Mouse (Mus musculus): Measurements from ENCODE around the gene Mcts2. TPM values are rescaled to one million over a fixed set of nuclear protein-coding genes. Genes with fewer than 3 reads are reported as not detected.

The Mcts2 gene
- polyA plus RNA-seq, 1 experiment: 27.0 TPM

DNA sequence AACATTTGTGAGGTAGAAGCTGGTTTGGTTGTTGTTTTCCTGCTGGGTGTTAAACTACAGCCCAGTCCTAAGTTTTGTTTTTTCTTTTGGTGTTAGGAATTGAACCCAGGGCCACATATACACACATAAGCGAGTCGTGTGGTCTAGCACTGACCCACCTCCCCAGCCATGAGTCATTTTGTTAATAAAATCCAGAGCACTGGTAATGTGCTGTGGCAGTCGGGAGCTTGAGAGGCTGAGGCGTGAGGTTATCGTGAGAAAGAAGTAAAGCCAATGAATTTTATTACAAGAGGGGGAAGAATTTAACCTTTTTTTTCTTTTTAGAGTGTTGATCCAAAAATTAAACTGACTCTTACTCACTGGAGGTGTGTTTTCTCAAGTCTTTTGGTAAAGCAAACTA lies 3.7 kb upstream of the Mcts2 start:
- H3K27me3 ChIP-seq (ENCODE audit: control insufficient read depth, insufficient read depth, insufficient read length): no peaks in the 10 kb centered on the region
- peaks cover 30% of the 10 kb centered on the region for H3K79me2 ChIP-seq (ENCODE audit: control insufficient read depth, insufficient read depth)
- peak overlapping the region; percentile 62 for H3K4me2 ChIP-seq (ENCODE audit: low read depth)
- peaks cover 78% of the 10 kb centered on the region for H3K36me3 ChIP-seq (ENCODE audit: control insufficient read depth, insufficient read depth)
- H3K4me3 ChIP-seq: no peak overlapping the region
- TF ChIP-seq POLR2A (IDR thresholded peaks at IDR 0.05; ENCODE audit: insufficient read length, low read depth): no peak
- no peak for TF ChIP-seq TCF12 (IDR thresholded peaks at IDR 0.05; ENCODE audit: insufficient read depth, poor library complexity, severe bottlenecking)
- no peak for TF ChIP-seq POLR2AphosphoS2 (IDR thresholded peaks at IDR 0.05; ENCODE audit: insufficient read length, low read depth)
- TF ChIP-seq MAX (IDR thresholded peaks at IDR 0.05; ENCODE audit: low read depth): no peak
- no peak for TF ChIP-seq REST (IDR thresholded peaks at IDR 0.05; ENCODE audit: insufficient read depth, insufficient read length)
- no peak for TF ChIP-seq MYOG (IDR thresholded peaks at IDR 0.05; ENCODE audit: control insufficient read depth in 1 of 3, insufficient read depth in 1 of 3, insufficient read length in 2 of 3, low read depth in 2 of 3)
- TF ChIP-seq MYOD1 (IDR thresholded peaks at IDR 0.05; ENCODE audit: control insufficient read depth in 1 of 3, insufficient read length in 2 of 3, low read depth in 2 of 3): no peak
- TF ChIP-seq SRF (IDR thresholded peaks at IDR 0.05; ENCODE audit: control insufficient read depth, insufficient read length, low read depth): no peak
- TF ChIP-seq USF1 (IDR thresholded peaks at IDR 0.05; ENCODE audit: low read depth): no peak
- TF ChIP-seq CEBPB (IDR thresholded peaks at IDR 0.05; ENCODE audit: insufficient read depth, poor library complexity, severe bottlenecking): no peak
- TF ChIP-seq TCF3 (IDR thresholded peaks at IDR 0.05; ENCODE audit: insufficient read length, low read depth): no peak
- no peak for TF ChIP-seq E2F4 (IDR thresholded peaks at IDR 0.05; ENCODE audit: insufficient read depth)
- no peak overlapping the region for H3ac ChIP-seq (ENCODE audit: control insufficient read depth, insufficient read length)

GRCm38 (mm10) chr2:152686399-152686798 lies 436 bp upstream of the Mcts2 start:
- TF ChIP-seq MYOG (IDR thresholded peaks at IDR 0.05; ENCODE audit: control insufficient read depth in 1 of 3, insufficient read depth in 1 of 3, insufficient read length in 2 of 3, low read depth in 2 of 3): no peak
- TF ChIP-seq SRF (IDR thresholded peaks at IDR 0.05; ENCODE audit: control insufficient read depth, insufficient read length, low read depth): no peak
- TF ChIP-seq POLR2AphosphoS2 (IDR thresholded peaks at IDR 0.05; ENCODE audit: insufficient read length, low read depth): no peak
- TF ChIP-seq MYOD1 (IDR thresholded peaks at IDR 0.05; ENCODE audit: control insufficient read depth in 1 of 3, insufficient read length in 2 of 3, low read depth in 2 of 3): no peak
- no peak for TF ChIP-seq E2F4 (IDR thresholded peaks at IDR 0.05; ENCODE audit: insufficient read depth)
- Histone ChIP-seq H3K36me3 (ENCODE audit: control insufficient read depth, insufficient read depth) (peaks cover 71% of the 10 kb centered on the region), H3ac (ENCODE audit: control insufficient read depth, insufficient read length) (no peak overlapping the region), H3K27me3 (ENCODE audit: control insufficient read depth, insufficient read depth, insufficient read length) (no peaks in the 10 kb centered on the region), H3K79me2 (ENCODE audit: control insufficient read depth, insufficient read depth) (peaks cover 12% of the 10 kb centered on the region), H3K4me2 (ENCODE audit: low read depth) (peak overlapping the region; percentile 56), H3K4me3 (peak overlapping the region; percentile 32)

DNA sequence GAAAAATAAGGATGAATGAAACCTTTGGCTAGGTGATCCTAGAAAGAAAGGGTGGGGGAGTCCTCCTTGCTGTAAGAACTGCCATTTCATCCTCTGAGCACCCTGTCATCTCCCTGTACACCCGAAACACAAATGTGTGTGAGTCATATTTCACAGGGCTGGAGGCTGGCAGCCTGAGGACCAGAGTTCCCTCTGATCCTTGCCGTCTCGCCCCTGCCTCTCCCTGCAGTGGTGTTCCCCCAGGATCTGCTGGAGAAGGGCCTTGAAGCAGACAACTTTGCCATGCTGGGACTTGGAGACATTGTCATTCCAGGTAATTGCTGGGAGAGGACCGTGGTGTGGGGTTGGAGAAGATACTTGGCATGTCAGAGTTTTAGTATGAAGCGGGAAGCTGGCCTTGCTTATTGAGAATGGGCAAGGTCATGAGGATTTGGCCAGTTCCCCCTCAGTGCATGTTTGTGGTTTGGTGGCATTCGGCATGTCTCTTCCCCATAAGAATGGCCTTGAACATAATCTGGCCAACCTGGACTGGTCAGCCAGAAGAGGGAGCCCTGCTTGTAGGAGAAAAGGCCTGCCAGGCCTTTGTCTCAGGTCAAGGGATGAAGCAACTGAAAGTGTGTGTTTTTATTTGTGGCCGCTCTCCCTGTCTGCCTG lies 4.9 kb downstream of the Mcts2 start:
- no peak for TF ChIP-seq CEBPB (IDR thresholded peaks at IDR 0.05; ENCODE audit: insufficient read depth, poor library complexity, severe bottlenecking)
- TF ChIP-seq USF1 (IDR thresholded peaks at IDR 0.05; ENCODE audit: low read depth): no peak
- peak; percentile 47 for TF ChIP-seq POLR2AphosphoS2 (IDR thresholded peaks at IDR 0.05; ENCODE audit: insufficient read length, low read depth)
- Histone ChIP-seq H3K4me3 (no peak overlapping the region), H3K79me2 (ENCODE audit: control insufficient read depth, insufficient read depth) (peaks cover 12% of the 10 kb centered on the region), H3K4me2 (ENCODE audit: low read depth) (peak overlapping the region; percentile 18), H3K27me3 (ENCODE audit: control insufficient read depth, insufficient read depth, insufficient read length) (no peaks in the 10 kb centered on the region), H3K36me3 (ENCODE audit: control insufficient read depth, insufficient read depth) (peaks cover 41% of the 10 kb centered on the region), H3ac (ENCODE audit: control insufficient read depth, insufficient read length) (no peak overlapping the region)

- no peak overlapping the region for H3ac ChIP-seq (ENCODE audit: control insufficient read depth, insufficient read length)
- TF ChIP-seq MYOD1 (IDR thresholded peaks at IDR 0.05; ENCODE audit: control insufficient read depth in 1 of 3, insufficient read length in 2 of 3, low read depth in 2 of 3) (no peak), MAX (IDR thresholded peaks at IDR 0.05; ENCODE audit: low read depth) (no peak), POLR2AphosphoS2 (IDR thresholded peaks at IDR 0.05; ENCODE audit: insufficient read length, low read depth) (no peak), E2F4 (IDR thresholded peaks at IDR 0.05; ENCODE audit: insufficient read depth) (no peak), CEBPB (IDR thresholded peaks at IDR 0.05; ENCODE audit: insufficient read depth, poor library complexity, severe bottlenecking) (no peak), REST (IDR thresholded peaks at IDR 0.05; ENCODE audit: insufficient read depth, insufficient read length) (no peak), SRF (IDR thresholded peaks at IDR 0.05; ENCODE audit: control insufficient read depth, insufficient read length, low read depth) (no peak), MYOG (IDR thresholded peaks at IDR 0.05; ENCODE audit: control insufficient read depth in 1 of 3, insufficient read depth in 1 of 3, insufficient read length in 2 of 3, low read depth in 2 of 3) (no peak), TCF12 (IDR thresholded peaks at IDR 0.05; ENCODE audit: insufficient read depth, poor library complexity, severe bottlenecking) (no peak), POLR2A (IDR thresholded peaks at IDR 0.05; ENCODE audit: insufficient read length, low read depth) (no peak), USF1 (IDR thresholded peaks at IDR 0.05; ENCODE audit: low read depth) (no peak), TCF3 (IDR thresholded peaks at IDR 0.05; ENCODE audit: insufficient read length, low read depth) (no peak)
These were observed 6.4 kb downstream of the Mcts2 start for GRCm38 (mm10) chr2:152693233-152693632.

GRCm38 (mm10) chr2:152693735-152694134 lies 6.9 kb downstream of the Mcts2 start:
- Histone ChIP-seq H3K36me3 (ENCODE audit: control insufficient read depth, insufficient read depth) (peaks cover 34% of the 10 kb centered on the region), H3K4me3 (peak overlapping the region; percentile 7)

More at GRCm38 (mm10) chr2:152693233-152693632, 6.4 kb downstream of the Mcts2 start:
- peaks cover 37% of the 10 kb centered on the region for H3K36me3 ChIP-seq (ENCODE audit: control insufficient read depth, insufficient read depth)
- H3K27me3 ChIP-seq (ENCODE audit: control insufficient read depth, insufficient read depth, insufficient read length): no peaks in the 10 kb centered on the region
- peak overlapping the region; percentile 7 for H3K4me3 ChIP-seq
- peaks cover 4% of the 10 kb centered on the region for H3K79me2 ChIP-seq (ENCODE audit: control insufficient read depth, insufficient read depth)
- H3K4me2 ChIP-seq (ENCODE audit: low read depth): peak overlapping the region; percentile 89

More at GRCm38 (mm10) chr2:152693735-152694134, 6.9 kb downstream of the Mcts2 start:
- no peaks in the 10 kb centered on the region for H3K27me3 ChIP-seq (ENCODE audit: control insufficient read depth, insufficient read depth, insufficient read length)
- H3K4me2 ChIP-seq (ENCODE audit: low read depth): peak overlapping the region; percentile 89
- H3ac ChIP-seq (ENCODE audit: control insufficient read depth, insufficient read length): no peak overlapping the region
- peaks cover 4% of the 10 kb centered on the region for H3K79me2 ChIP-seq (ENCODE audit: control insufficient read depth, insufficient read depth)
- TF ChIP-seq SRF (IDR thresholded peaks at IDR 0.05; ENCODE audit: control insufficient read depth, insufficient read length, low read depth) (no peak), REST (IDR thresholded peaks at IDR 0.05; ENCODE audit: insufficient read depth, insufficient read length) (no peak), POLR2AphosphoS2 (IDR thresholded peaks at IDR 0.05; ENCODE audit: insufficient read length, low read depth) (peak; percentile 53), TCF3 (IDR thresholded peaks at IDR 0.05; ENCODE audit: insufficient read length, low read depth) (no peak)

Measured in myocyte (in vitro differentiated cells).